Mouse (Mus musculus) ES-Bruce4 (cell line): ENCODE data around the gene Tceal7. TPM values are rescaled to one million over a fixed set of nuclear protein-coding genes. Genes with fewer than 3 reads are reported as not detected.
A peak's percentile ranks its signal among the peaks of the same experiment; 100 is the strongest.
"Not testable (repeated sequence)": the region's sequence is repeated elsewhere in the genome, so short reads cannot be mapped to it uniquely, and the experiment has no call there.

Source experiments
- H3K27ac ChIP-seq: 2 replicates; pipeline ENCODE4 v1.5.1; 2012; ENCODE audit warnings: low read length, inconsistent platforms; ENCODE audit not compliant: insufficient read depth
- H3K27me3 ChIP-seq: 2 replicates; pipeline ENCODE4 v1.6.1; 2012; ENCODE audit warnings: mild to moderate bottlenecking, low read length, inconsistent platforms; ENCODE audit not compliant: control insufficient read depth, poor library complexity, insufficient read depth, severe bottlenecking
- H3K36me3 ChIP-seq: 2 replicates; pipeline ENCODE4 v1.6.1; 2012; ENCODE audit warnings: inconsistent platforms, mild to moderate bottlenecking, low read length, moderate library complexity; ENCODE audit not compliant: control insufficient read depth, poor library complexity, insufficient read depth, severe bottlenecking
- H3K4me1 ChIP-seq: one replicate; pipeline ENCODE4 v1.8.1; 2011; ENCODE audit warnings: low read length; ENCODE audit not compliant: control insufficient read depth, insufficient read depth
- H3K4me3 ChIP-seq: 2 replicates; pipeline ENCODE4 v1.5.1; 2011; ENCODE audit warnings: low read depth, mild to moderate bottlenecking, low read length
- H3K9ac ChIP-seq: 2 replicates; pipeline ENCODE4 v1.6.1; 2012; ENCODE audit warnings: low read depth, mild to moderate bottlenecking, inconsistent platforms; ENCODE audit not compliant: poor library complexity, severe bottlenecking
- H3K9me3 ChIP-seq: replicated peaks from 2 replicates; pipeline ENCODE4 v1.6.1; 2012; ENCODE audit warnings: mild to moderate bottlenecking, low read length, inconsistent platforms; ENCODE audit not compliant: control insufficient read depth, poor library complexity, insufficient read depth, severe bottlenecking
- CTCF ChIP-seq: IDR thresholded peaks from one replicate; pipeline ENCODE4 v1.8.1; 2011; ENCODE audit warnings: low read depth, low read length
- EP300 ChIP-seq: IDR thresholded peaks from 2 replicates; pipeline ENCODE4 v1.6.1; 2011; ENCODE audit warnings: low read depth, low read length; ENCODE audit not compliant: insufficient read depth
- POLR2A ChIP-seq: IDR thresholded peaks from one replicate; pipeline ENCODE4 v1.8.1; 2011; ENCODE audit warnings: low read length; ENCODE audit not compliant: insufficient read depth
- polyA plus RNA-seq: library from polyadenylated mRNA; stranded (reverse); fragments of >200 nt; gene quantifications from 2 replicates; pipeline ENCODE4 v1.2.4, GENCODE M21; 2011; ENCODE audit warnings: low read depth; ENCODE audit not compliant: missing spikeins, insufficient read depth, insufficient read length

Tceal7 gene
- polyA plus RNA-seq, 1 experiment = 3.8 TPM

DNA sequence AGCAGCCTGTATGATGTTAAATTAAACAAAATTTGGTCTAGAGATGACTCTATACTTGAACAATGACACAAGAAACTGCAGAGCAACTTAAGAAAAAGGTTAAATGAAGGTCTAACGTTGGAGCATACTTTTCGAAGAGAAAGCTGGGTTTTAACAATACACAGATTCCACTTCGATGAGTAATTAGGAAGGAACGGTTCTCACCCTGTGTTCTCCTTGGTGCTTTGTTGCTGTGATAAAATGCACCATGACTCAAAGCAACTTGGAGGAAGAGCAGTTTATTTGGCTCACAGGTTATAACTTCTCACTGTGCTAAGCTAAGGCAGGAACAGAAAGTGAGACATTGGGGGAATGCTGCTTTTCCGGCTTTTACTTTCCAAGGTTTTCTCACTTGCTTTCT is 53.1 kb downstream of the Tceal7 start:
- no peak overlapping the region for H3K9ac ChIP-seq

GRCm38 (mm10) chrX:136268173-136268572 is 53.6 kb downstream of the Tceal7 start:
- Histone ChIP-seq H3K27me3 (no peaks in the 10 kb centered on the region), H3K36me3 (peaks cover 11% of the 10 kb centered on the region), H3K4me1 (peaks cover 3% of the 10 kb centered on the region), H3K9ac (no peak overlapping the region), H3K27ac (no peak overlapping the region), H3K9me3 (no peaks in the 10 kb centered on the region), H3K4me3 (no peak overlapping the region)
- TF ChIP-seq CTCF (no peak), POLR2A (no peak), EP300 (no peak)

More for the DNA sequence above, 53.1 kb downstream of the Tceal7 start:
- TF ChIP-seq EP300 = no peak
- no peak for TF ChIP-seq POLR2A
- no peak for TF ChIP-seq CTCF
- Histone ChIP-seq H3K27ac (no peak overlapping the region), H3K4me3 (no peak overlapping the region), H3K4me1 (peaks cover 3% of the 10 kb centered on the region), H3K36me3 (peaks cover 9% of the 10 kb centered on the region), H3K9me3 (no peaks in the 10 kb centered on the region), H3K27me3 (no peaks in the 10 kb centered on the region)

DNA sequence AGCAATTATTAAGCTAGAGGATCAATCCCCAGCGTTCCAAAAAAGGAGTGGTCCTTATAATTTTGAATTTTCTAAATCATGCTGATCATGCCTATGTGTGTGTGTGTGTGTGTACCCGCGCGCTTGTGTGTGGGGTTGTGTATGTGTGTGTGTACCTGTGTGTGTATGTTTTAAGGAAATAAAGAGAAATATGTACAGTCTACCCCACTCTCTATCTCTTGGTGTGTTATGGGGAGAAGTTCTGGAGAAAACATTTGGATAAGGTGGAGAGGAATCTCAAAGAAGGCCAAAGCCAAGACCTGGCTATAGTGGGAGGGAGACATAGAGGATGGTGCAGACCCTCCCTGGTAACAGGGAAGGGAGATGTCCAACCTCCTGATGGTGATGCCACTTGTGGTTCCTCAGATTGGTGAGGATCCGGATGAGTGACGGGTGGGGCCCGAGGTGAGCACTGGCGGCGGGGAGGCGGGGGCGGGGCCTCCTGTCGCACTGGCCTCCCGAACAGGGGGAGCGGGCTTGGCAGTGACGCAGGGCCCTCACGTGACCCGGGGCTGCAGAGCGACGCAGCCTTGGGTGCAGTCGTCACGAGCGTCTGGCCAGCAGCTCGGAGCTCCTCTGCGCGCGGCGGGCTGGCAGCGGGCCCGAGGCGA is 55.3 kb downstream of the Tceal7 start, which contains the start of gene Bex3:
TSS of gene Bex3 (plus strand) at position 511 of the 650 bp plus-strand sequence.
- Histone ChIP-seq H3K4me3 (peak within 1 kb of the TSS; percentile 82), H3K9ac (peak within 1 kb of the TSS; percentile 92), H3K36me3 (peaks cover 11% of the 10 kb centered on the region)
- not testable (repeated sequence) for H3K4me1 ChIP-seq, H3K9me3 ChIP-seq, H3K27ac ChIP-seq, H3K27me3 ChIP-seq

DNA sequence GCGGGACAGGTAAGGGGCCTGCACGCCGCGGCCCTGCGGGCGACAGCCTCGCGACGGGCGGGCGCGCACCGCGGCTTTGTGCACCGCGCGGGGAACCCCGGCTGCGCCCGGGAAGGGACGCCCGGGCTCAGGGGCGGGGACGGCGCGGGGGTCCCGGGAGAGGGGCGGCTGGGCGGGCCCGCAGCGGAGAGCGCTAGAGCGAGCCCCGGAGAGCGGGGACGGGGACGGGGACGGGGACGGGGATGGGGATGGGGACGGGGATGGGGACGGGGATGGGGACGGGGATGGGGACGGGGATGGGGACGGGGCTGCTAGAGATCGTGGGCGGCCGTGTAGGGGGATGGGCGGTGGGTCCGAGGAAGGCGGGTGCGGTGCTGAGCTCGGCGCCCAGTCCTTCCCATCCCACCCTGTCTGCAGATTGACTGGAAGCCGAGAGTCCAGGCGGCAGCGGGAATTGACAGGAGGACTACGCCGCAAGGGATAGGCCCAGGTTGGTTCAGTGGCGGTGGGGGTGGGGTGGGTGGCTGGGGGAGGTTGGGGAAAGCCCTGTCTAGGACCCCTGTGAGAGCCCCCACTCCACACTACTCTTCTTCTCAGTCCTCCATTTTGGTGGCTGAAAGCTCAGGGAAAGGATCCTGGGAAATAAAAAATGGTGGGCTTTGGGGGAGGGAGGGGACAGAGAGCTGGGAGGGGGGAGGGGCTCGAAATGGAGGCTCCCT is 56.0 kb downstream of the Tceal7 start:
- not testable (repeated sequence) for H3K27ac ChIP-seq

GRCm38 (mm10) chrX:136274542-136274941 is 60.0 kb downstream of the Tceal7 start:
- Histone ChIP-seq H3K27me3 (no peaks in the 10 kb centered on the region), H3K9me3 (no peaks in the 10 kb centered on the region), H3K27ac (no peak overlapping the region)

More for the DNA sequence above, 56.0 kb downstream of the Tceal7 start:
- Histone ChIP-seq H3K9ac (peak overlapping the region; percentile 92), H3K4me3 (peak overlapping the region; percentile 82), H3K36me3 (peaks cover 11% of the 10 kb centered on the region)
- not testable (repeated sequence) for H3K9me3 ChIP-seq, H3K27me3 ChIP-seq, H3K4me1 ChIP-seq

GRCm38 (mm10) chrX:136275386-136275785 is 60.8 kb downstream of the Tceal7 start:
- no peak overlapping the region for H3K9ac ChIP-seq
- peaks cover 3% of the 10 kb centered on the region for H3K4me1 ChIP-seq
- H3K9me3 ChIP-seq = no peaks in the 10 kb centered on the region
- no peaks in the 10 kb centered on the region for H3K27me3 ChIP-seq
- no peak for TF ChIP-seq CTCF
- no peak for TF ChIP-seq EP300
- TF ChIP-seq POLR2A = no peak
- H3K36me3 ChIP-seq = peaks cover 11% of the 10 kb centered on the region
- H3K27ac ChIP-seq = no peak overlapping the region
- no peak overlapping the region for H3K4me3 ChIP-seq

More at GRCm38 (mm10) chrX:136274542-136274941, 60.0 kb downstream of the Tceal7 start:
- Histone ChIP-seq H3K4me3 (no peak overlapping the region), H3K4me1 (peaks cover 3% of the 10 kb centered on the region), H3K9ac (no peak overlapping the region), H3K36me3 (peaks cover 11% of the 10 kb centered on the region)
- TF ChIP-seq CTCF (no peak), EP300 (no peak), POLR2A (no peak)

Other genes starting within 250 kb of the Tceal7 start
- 14.8 and 16.4 TPM in 2 replicates for gene Arxes2, start 221.0 kb upstream of the Tceal7 start, polyA plus RNA-seq
- gene Arxes1, start 181.4 kb upstream of the Tceal7 start, polyA plus RNA-seq = 6.5 and 8.9 TPM in 2 replicates
- 42.4 and 46.5 TPM in 2 replicates for gene Bex2, start 146.5 kb upstream of the Tceal7 start, polyA plus RNA-seq
- 0.40 TPM in 1 of 2 replicates, not detected in the other for gene Nxf3, start 129.5 kb upstream of the Tceal7 start, polyA plus RNA-seq
- 212 and 219 TPM in 2 replicates for gene Bex4, start 75.8 kb upstream of the Tceal7 start, polyA plus RNA-seq
- gene Tceal8, start 42.4 kb upstream of the Tceal7 start, polyA plus RNA-seq = 196 and 214 TPM in 2 replicates
- 13.1 and 15.4 TPM in 2 replicates for gene Tceal5, start 10.9 kb upstream of the Tceal7 start, polyA plus RNA-seq
- gene Bex1, start 734 bp downstream of the Tceal7 start, polyA plus RNA-seq = 846 and 903 TPM in 2 replicates
- 500 and 527 TPM in 2 replicates for gene Tceal9, start 30.3 kb downstream of the Tceal7 start, polyA plus RNA-seq
- 569 and 632 TPM in 2 replicates for gene Bex3, start 55.5 kb downstream of the Tceal7 start, polyA plus RNA-seq